Mouse (Mus musculus) heart, embryonic 12.5 days (tissue): ENCODE measurements around the gene Rasal3. TPM values are rescaled to one million over a fixed set of nuclear protein-coding genes. Genes with fewer than 3 reads are reported as not detected.

ENCODE experiments used
- ATAC-seq: fragments of 200-750 bp; cut with Nextera tagmentation; 2 replicates; pipeline ENCODE4 v1.8.0; 2017; ENCODE audit warnings: moderate TSS enrichment, moderate library complexity; ENCODE audit not compliant: insufficient number of reproducible peaks, low FRiP score
- H3K27ac ChIP-seq: fragments of 300-500 bp; sonication (generic); 2 replicates; pipeline ENCODE4 v1.5.1; 2016; ENCODE audit warnings: mild to moderate bottlenecking, moderate library complexity; ENCODE audit not compliant: poor library complexity, severe bottlenecking
- H3K27me3 ChIP-seq: fragments of 300-500 bp; sonication (generic); replicated peaks from 2 replicates; pipeline ENCODE4 v1.6.1; 2016; ENCODE audit warnings: mild to moderate bottlenecking, moderate library complexity
- H3K36me3 ChIP-seq: fragments of 300-500 bp; sonication (generic); 2 replicates; pipeline ENCODE4 v1.6.1; 2016; ENCODE audit warnings: mild to moderate bottlenecking, moderate library complexity
- H3K4me1 ChIP-seq: fragments of 300-500 bp; sonication (generic); replicated peaks from 2 replicates; pipeline ENCODE4 v1.6.1; 2016; ENCODE audit warnings: mild to moderate bottlenecking
- H3K4me2 ChIP-seq: fragments of 300-500 bp; sonication (generic); 2 replicates; pipeline ENCODE4 v1.6.1; 2016; ENCODE audit warnings: mild to moderate bottlenecking, moderate library complexity
- H3K4me3 ChIP-seq: fragments of 300-500 bp; sonication (generic); 2 replicates; pipeline ENCODE4 v1.5.1; 2016; ENCODE audit warnings: mild to moderate bottlenecking
- H3K9ac ChIP-seq: fragments of 300-500 bp; sonication (generic); 2 replicates; pipeline ENCODE4 v1.6.1; 2016; ENCODE audit warnings: mild to moderate bottlenecking, moderate library complexity
- H3K9me3 ChIP-seq: fragments of 300-500 bp; sonication (generic); replicated peaks from 2 replicates; pipeline ENCODE4 v1.6.1; 2016; ENCODE audit warnings: mild to moderate bottlenecking, moderate library complexity
- WGBS: fragments of 180-500 bp; shearing (Covaris S2); methylation state at CpG from one replicate; pipeline ENCODE4 v1.1.7; 2016; 5-methylcytosine and 5-hydroxymethylcytosine counted together
- polyA plus RNA-seq: library from polyadenylated mRNA; unstranded; fragments of >200 nt; fragmentation: Nextera tagmentation; extraction: Ambion mirVana; gene quantifications from 2 replicates; pipeline ENCODE4 v1.2.1, GENCODE M21; 2016

Gene Rasal3
- polyA plus RNA-seq, 1 experiment from 2014 or later, result 0.66 TPM

- no peaks in the 10 kb centered on the region for H3K27me3 ChIP-seq
- ATAC-seq, result no peak
- peak overlapping the region; percentile 80 for H3K4me3 ChIP-seq
- H3K9ac ChIP-seq, result no peak overlapping the region
- H3K36me3 ChIP-seq, result peaks cover 33% of the 10 kb centered on the region
- no peaks in the 10 kb centered on the region for H3K9me3 ChIP-seq
- peak overlapping the region; percentile 94 for H3K4me2 ChIP-seq
- peaks cover 30% of the 10 kb centered on the region for H3K4me1 ChIP-seq
- H3K27ac ChIP-seq, result peak overlapping the region; percentile 42; the same call in 1 of the 2 replicates
- 47% methylated on average over 5 of the region's 5 CpGs for whole genome bisulfite sequencing
Observed at GRCm38 (mm10) chr17:32364850-32365249, 38.5 kb downstream of the Rasal3 start.

DNA sequence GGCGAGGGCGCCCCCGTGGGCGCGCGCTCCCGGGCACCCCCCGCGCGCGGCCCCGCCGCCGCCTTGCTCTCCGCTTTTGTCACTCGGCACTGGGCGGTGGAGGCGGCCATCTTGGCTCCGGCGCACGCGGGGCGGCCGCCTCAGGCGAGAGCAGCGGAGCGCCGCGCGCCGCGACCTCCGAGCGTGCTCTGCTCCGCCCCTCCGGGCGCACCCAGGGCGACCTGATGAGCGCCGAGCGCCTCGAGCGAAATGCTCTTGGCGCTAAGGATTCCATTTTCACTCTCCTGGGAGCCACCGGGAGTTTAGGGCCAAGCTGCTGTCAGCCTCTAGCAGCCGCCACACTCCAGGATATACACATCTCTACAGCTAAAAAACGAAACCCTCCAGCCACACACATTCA is 39.1 kb downstream of the Rasal3 start:
- Histone ChIP-seq H3K4me3 (peak overlapping the region; percentile 80), H3K9me3 (no peaks in the 10 kb centered on the region), H3K27me3 (no peaks in the 10 kb centered on the region), H3K27ac (peak overlapping the region; percentile 42), H3K4me2 (peak overlapping the region; percentile 94), H3K4me1 (peaks cover 30% of the 10 kb centered on the region), H3K9ac (peak overlapping the region; percentile 86), H3K36me3 (peaks cover 39% of the 10 kb centered on the region)
- peak; percentile 93 for ATAC-seq
- WGBS, result under 1% methylated on average over 47 of the region's 47 CpGs

- no peaks in the 10 kb centered on the region for H3K27me3 ChIP-seq
- peak overlapping the region; percentile 15 for H3K27ac ChIP-seq
- peak overlapping the region; percentile 94 for H3K4me2 ChIP-seq
- peaks cover 43% of the 10 kb centered on the region for H3K36me3 ChIP-seq
- 3% methylated on average over 41 of the region's 50 CpGs for WGBS
- peak overlapping the region; percentile 86 for H3K9ac ChIP-seq
- peaks cover 26% of the 10 kb centered on the region for H3K4me1 ChIP-seq
- H3K4me3 ChIP-seq, result peak overlapping the region; percentile 80
- no peaks in the 10 kb centered on the region for H3K9me3 ChIP-seq
- peak; percentile 60; the same call in 1 of the 2 replicates for ATAC-seq
Observed at GRCm38 (mm10) chr17:32363821-32364301, 39.5 kb downstream of the Rasal3 start.

DNA sequence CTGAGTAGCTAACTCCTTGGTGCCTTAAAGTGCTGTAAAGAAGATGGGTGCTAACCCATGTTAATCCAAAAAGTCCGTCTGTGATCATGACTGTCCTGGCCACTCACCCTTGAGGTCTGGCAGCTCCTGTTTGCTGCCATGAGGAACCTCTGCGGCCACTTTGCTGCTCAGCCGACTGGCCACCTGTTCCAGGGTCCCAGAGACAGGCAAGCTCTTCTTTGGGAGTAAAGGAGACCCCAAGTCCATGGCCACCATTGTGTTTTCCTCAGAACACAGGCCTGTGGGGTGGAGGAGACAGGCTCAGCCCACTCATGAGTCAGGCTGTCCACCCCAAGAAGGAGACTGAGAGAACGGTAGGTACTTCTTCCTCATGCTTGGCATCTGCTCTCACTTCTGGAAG is 40.7 kb downstream of the Rasal3 start:
- 80% methylated on average over 4 of the region's 4 CpGs for WGBS
- peak overlapping the region; percentile 80; the same call in 1 of the 2 replicates for H3K4me3 ChIP-seq
- peaks cover 55% of the 10 kb centered on the region for H3K36me3 ChIP-seq
- peak overlapping the region; percentile 86 for H3K9ac ChIP-seq
- no peak for ATAC-seq
- no peaks in the 10 kb centered on the region for H3K27me3 ChIP-seq
- H3K4me2 ChIP-seq, result peak overlapping the region; percentile 94
- H3K4me1 ChIP-seq, result peaks cover 25% of the 10 kb centered on the region
- H3K27ac ChIP-seq, result no peak overlapping the region
- H3K9me3 ChIP-seq, result no peaks in the 10 kb centered on the region

GRCm38 (mm10) chr17:32359928-32360327 is 43.5 kb downstream of the Rasal3 start:
- peaks cover 20% of the 10 kb centered on the region for H3K4me1 ChIP-seq
- no peak overlapping the region for H3K27ac ChIP-seq
- no peak overlapping the region for H3K4me2 ChIP-seq
- H3K4me3 ChIP-seq, result no peak overlapping the region
- H3K9me3 ChIP-seq, result no peaks in the 10 kb centered on the region
- H3K9ac ChIP-seq, result no peak overlapping the region
- ATAC-seq, result no peak
- H3K27me3 ChIP-seq, result no peaks in the 10 kb centered on the region
- 90% methylated on average over 18 of the region's 18 CpGs for WGBS
- H3K36me3 ChIP-seq, result peaks cover 79% of the 10 kb centered on the region

DNA sequence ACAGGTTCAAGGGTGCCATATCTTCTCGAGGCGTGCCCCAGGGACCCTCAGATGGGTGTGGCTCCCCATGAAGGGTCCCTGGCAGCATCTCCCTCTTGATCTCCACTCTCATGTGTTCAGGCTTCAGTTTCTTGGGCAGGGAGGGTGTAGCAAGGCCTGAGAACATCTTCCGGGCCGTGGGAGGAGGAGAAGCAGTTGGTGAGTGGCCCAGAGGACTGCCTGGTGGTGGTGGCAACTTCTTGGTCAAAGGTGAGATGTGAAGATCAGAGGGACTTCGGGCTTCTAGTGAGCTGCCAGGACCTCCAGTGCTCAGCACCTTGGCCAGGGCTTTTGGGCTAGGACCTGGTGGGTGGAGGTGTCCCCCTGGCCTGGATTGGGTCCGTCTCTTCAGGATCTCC is 44.4 kb downstream of the Rasal3 start:
- no peaks in the 10 kb centered on the region for H3K27me3 ChIP-seq
- 91% methylated on average over 6 of the region's 6 CpGs for WGBS
- peaks cover 21% of the 10 kb centered on the region for H3K4me1 ChIP-seq
- no peak overlapping the region for H3K9ac ChIP-seq
- no peak overlapping the region for H3K4me2 ChIP-seq
- H3K27ac ChIP-seq, result no peak overlapping the region
- no peak for ATAC-seq
- H3K36me3 ChIP-seq, result peaks cover 88% of the 10 kb centered on the region
- no peak overlapping the region for H3K4me3 ChIP-seq
- no peaks in the 10 kb centered on the region for H3K9me3 ChIP-seq

GRCm38 (mm10) chr17:32358192-32358942 is 45.0 kb downstream of the Rasal3 start:
- no peaks in the 10 kb centered on the region for H3K9me3 ChIP-seq
- peaks cover 94% of the 10 kb centered on the region for H3K36me3 ChIP-seq
- H3K4me3 ChIP-seq, result no peak overlapping the region
- peaks cover 18% of the 10 kb centered on the region for H3K4me1 ChIP-seq
- no peak for ATAC-seq
- no peak overlapping the region for H3K9ac ChIP-seq
- no peak overlapping the region for H3K27ac ChIP-seq
- 95% methylated on average over 7 of the region's 7 CpGs for WGBS
- no peaks in the 10 kb centered on the region for H3K27me3 ChIP-seq
- H3K4me2 ChIP-seq, result no peak overlapping the region

DNA sequence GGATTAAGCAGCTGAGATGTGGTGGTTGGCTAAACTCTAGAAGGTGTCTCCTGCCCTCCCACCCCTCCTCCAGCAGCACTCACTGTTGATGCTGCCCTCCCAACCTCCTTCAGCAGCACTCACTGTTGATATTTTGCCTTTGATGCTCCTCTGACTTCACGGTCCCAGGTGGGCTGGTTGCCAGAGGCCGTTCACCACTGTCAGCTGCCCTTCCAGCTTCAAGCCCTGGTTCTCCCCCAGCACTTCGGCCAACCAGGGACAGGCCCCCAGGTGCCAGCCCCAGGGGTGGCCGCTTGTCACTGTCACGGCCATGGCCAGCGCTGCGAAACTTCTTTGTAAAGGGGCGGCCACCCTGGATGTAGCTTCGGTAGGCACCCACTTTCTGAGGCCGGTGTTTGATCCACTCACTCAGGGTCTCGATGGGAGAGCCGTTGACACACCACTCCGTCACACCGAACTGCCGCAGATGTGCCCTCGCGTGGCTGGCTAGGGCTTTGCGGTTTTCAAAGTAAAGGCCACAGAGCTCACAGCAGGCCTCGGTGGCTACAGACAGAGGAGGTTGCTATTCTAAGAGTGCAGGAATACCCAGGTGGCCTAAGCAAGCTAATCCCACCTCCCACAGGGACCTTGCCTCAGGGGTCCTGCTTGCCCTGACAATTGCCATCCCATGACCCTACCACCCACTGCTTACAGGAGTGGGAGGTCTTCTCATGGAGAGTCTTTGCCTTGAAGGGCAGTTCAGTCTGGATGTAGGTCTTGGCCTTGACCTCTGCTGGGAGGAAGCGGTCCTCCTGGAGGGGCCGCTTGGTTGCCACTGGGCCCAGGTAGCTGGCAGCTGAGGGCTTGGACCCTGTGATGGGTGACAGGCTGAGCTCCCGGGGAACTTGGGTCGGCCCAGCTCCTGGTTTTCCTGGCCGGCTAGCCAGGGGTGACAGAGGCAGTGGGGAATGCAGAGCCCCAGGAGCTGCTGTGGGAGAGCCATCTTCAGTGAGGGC is 46.3 kb downstream of the Rasal3 start:
- no peaks in the 10 kb centered on the region for H3K9me3 ChIP-seq
- no peak overlapping the region for H3K4me2 ChIP-seq
- H3K27me3 ChIP-seq, result no peaks in the 10 kb centered on the region
- H3K9ac ChIP-seq, result no peak overlapping the region
- peaks cover 8% of the 10 kb centered on the region; the same call in 1 of the 2 replicates for H3K4me1 ChIP-seq
- no peak overlapping the region for H3K4me3 ChIP-seq
- ATAC-seq, result no peak
- peaks cover 86% of the 10 kb centered on the region for H3K36me3 ChIP-seq
- WGBS, result 85% methylated on average over 24 of the region's 24 CpGs
- H3K27ac ChIP-seq, result no peak overlapping the region

- 0 out of 2 replicates have a peak, but pooled peaks cover 4% of the 10 kb centered on the region for H3K4me1 ChIP-seq
- no peak overlapping the region for H3K9ac ChIP-seq
- peaks cover 78% of the 10 kb centered on the region for H3K36me3 ChIP-seq
- H3K27ac ChIP-seq, result no peak overlapping the region
- no peak overlapping the region for H3K4me3 ChIP-seq
- no peaks in the 10 kb centered on the region for H3K27me3 ChIP-seq
- no peak overlapping the region for H3K4me2 ChIP-seq
- ATAC-seq, result no peak
- no peaks in the 10 kb centered on the region for H3K9me3 ChIP-seq
- whole genome bisulfite sequencing, result 91% methylated on average over 9 of the region's 9 CpGs
Observed at GRCm38 (mm10) chr17:32356281-32356680, 47.1 kb downstream of the Rasal3 start.

GRCm38 (mm10) chr17:32355031-32355430 is 48.4 kb downstream of the Rasal3 start:
- no peak overlapping the region for H3K4me2 ChIP-seq
- H3K9ac ChIP-seq, result no peak overlapping the region
- H3K27ac ChIP-seq, result no peak overlapping the region
- WGBS, result 90% methylated on average over 6 of the region's 6 CpGs
- no peak overlapping the region for H3K4me3 ChIP-seq
- H3K36me3 ChIP-seq, result peaks cover 66% of the 10 kb centered on the region
- H3K4me1 ChIP-seq, result 0 out of 2 replicates have a peak, but pooled peaks cover 4% of the 10 kb centered on the region
- H3K9me3 ChIP-seq, result no peaks in the 10 kb centered on the region
- no peak for ATAC-seq
- H3K27me3 ChIP-seq, result no peaks in the 10 kb centered on the region

GRCm38 (mm10) chr17:32354211-32354610 is 49.2 kb downstream of the Rasal3 start:
- no peak for ATAC-seq
- H3K4me2 ChIP-seq, result no peak overlapping the region
- peaks cover 58% of the 10 kb centered on the region for H3K36me3 ChIP-seq
- 51% methylated on average over 5 of the region's 5 CpGs for WGBS
- H3K4me3 ChIP-seq, result no peak overlapping the region
- H3K9me3 ChIP-seq, result no peaks in the 10 kb centered on the region
- H3K27ac ChIP-seq, result no peak overlapping the region
- peaks cover 7% of the 10 kb centered on the region; the same call in 1 of the 2 replicates for H3K4me1 ChIP-seq
- no peaks in the 10 kb centered on the region for H3K27me3 ChIP-seq
- no peak overlapping the region for H3K9ac ChIP-seq
